Mouse (Mus musculus) hindlimb bud, embryonic 11.5 days (tissue): ENCODE measurements around the gene Hspa1l.
"Not testable (repeated sequence)": the region's sequence is repeated elsewhere in the genome, so short reads cannot be mapped to it uniquely, and the experiment has no call there.

Source experiments
- DNase-seq: peaks from one replicate; pipeline ENCODE4 v3.0.0-alpha.2; 2012; ENCODE audit warnings: low read depth, low spot score; ENCODE audit errors: extremely low spot score

The Hspa1l gene

GRCm38 (mm10) chr17:34971694-34972068, 822 bp upstream of the Hspa1l start:
- not testable (repeated sequence) for DNase-seq

DNA sequence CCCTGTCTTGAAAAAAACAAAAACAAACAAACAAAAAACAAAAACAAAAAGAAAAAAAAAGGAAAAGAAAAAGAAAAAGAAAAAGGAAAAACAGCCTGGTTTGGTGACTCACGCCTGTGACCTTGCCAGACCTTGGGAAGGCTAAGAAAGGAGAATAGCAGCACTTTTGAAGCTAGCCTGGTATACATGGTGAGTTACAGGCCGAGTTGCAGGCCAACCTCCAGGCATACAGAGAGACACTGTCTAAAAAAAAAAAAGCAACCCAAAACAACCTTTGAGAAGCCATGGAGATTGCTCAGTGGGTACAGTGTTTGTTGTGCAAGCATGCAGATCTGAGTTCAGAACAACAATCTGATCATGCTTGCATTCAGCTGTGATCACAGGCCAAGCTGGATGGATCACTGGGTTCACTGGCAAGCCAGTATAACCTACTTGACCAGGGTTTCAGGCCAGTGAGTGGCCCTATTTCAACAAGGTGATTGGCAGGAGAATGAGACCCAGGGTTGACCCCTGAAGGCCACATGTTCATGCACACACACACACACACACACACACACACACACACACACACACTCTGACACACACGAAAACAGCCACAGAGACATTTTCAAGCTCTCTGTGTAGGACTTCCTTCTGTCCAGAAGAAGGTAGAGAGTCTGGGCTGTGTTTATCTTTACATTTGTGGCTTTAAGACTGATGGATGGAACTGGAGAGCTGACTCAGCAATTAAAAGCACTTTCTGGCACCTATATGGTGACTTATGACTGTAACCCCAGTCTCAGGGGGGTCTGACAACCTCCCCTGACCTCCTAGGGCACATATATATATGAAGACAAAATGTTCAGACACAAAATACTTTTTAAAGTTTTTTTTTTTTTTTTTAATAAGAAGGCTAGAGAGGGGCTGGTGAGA, 3.3 kb downstream of the Hspa1l start:
- no peak for DNase-seq

GRCm38 (mm10) chr17:34977000-34977399, 4.5 kb downstream of the Hspa1l start:
- no peak for DNase-seq

- no peak for DNase-seq
Measured at GRCm38 (mm10) chr17:34978239-34978638, 5.7 kb downstream of the Hspa1l start.

GRCm38 (mm10) chr17:34979631-34980030, 7.1 kb downstream of the Hspa1l start:
- DNase-seq, result no peak

- no peak for DNase-seq
Measured at GRCm38 (mm10) chr17:34980655-34981054, 8.2 kb downstream of the Hspa1l start.

DNA sequence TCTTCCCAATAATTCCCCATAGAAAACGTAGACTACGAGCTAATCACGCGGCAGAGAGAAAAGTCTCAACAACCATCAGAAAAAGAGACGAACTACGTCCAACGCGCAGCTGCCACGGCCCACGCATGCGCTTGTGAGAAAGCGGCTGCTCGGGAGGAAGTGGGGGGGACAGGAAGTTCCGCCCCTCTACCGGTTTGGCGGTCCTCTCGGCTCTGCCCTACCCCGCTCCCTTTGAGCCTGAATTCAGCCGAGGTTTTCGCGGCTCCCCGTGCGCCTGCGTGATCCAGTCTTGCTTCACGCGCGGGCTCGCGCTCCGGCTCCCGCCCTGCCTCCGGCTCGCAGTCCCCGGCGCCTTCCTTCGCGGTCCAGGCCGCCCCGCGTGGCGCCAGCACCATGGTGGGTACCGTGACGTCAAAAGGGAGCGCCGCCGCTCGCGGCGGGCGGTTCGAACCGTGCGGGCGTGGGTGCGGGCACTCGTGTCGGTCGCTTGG, 9.2 kb downstream of the Hspa1l start, which contains the start of gene Lsm2:
Gene Lsm2, plus strand, starts transcription at position 173 of the 491 bp plus-strand sequence.
- DNase-seq, result peak; percentile 60

- DNase-seq, result no peak
Measured at GRCm38 (mm10) chr17:34982328-34982727, 9.8 kb downstream of the Hspa1l start.

GRCm38 (mm10) chr17:34984218-34984617, 11.7 kb downstream of the Hspa1l start:
- no peak for DNase-seq

GRCm38 (mm10) chr17:34994751-34995150, 22.2 kb downstream of the Hspa1l start:
- DNase-seq, result no peak

- DNase-seq, result not testable (repeated sequence)
Measured at GRCm38 (mm10) chr17:34995192-34995591, 22.7 kb downstream of the Hspa1l start.

DNA sequence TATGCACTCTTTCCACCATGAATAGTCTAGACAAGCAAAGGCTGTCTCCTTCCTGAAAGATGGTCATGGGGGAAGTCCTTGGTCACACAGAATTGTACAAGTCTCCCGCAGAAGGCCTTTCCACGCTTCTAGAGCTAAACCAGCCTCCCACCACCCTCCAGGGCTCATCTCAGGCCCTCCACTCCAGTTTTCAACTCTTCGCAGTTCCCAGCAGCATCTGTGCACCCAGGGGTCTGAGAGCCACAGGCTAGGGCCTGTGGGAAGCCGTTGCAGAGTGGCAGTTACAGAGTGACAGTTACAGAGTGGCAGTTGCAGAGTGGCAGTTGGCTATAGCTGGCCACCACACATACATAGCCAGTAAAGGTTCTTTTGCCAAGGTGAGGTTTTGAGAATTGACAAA, 23.4 kb downstream of the Hspa1l start:
- not testable (repeated sequence) for DNase-seq

DNA sequence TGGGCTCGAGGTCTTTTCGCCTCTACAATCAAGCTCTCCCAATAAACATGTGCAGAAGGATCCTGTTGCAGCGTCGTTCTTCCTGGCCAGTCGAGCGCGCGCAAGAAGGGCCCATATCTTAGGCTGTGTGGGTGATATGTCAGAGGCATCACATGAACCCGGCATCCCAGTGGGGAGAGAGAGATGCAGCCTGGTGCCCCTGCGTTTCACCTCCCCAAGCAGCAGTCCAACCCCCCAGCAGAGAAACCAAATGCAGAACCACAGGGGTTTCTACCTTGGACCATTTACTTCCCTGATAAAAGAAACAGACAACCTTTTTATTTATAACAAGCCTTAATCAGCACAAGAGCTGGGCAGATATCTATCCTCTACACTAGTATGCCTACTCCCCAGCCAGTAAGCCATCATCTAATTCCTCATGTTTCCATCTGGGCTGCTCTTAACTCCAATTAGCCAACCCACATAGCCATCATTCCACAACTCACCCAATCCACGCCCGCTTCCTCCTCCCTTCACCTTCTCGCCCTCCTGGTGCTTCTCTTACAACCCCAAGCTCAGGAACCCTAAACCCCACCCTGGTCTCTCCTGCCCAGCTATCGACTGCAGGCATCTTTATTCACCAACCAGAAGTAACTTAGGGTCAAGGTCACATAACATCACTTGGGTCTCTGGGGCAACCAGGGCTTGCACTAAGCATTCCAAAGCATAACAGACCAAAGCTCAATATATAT, 24.1 kb downstream of the Hspa1l start:
- DNase-seq, result no peak

DNA sequence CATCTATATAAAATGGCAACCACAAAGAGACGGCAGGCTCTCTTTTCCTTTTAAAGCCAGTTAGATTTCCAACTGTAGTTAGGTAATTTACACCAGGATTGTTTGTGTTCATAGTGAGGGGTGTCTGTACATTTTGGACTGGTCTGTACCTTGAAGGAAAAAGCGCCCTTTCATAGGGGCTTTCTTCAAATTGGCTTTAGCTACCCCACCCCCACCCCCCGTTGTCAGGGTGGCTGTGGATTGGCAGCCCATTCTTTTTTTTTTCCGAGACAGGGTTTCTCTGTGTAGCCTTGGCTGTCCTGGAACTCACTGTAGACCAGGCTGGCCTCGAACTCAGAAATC, 24.6 kb downstream of the Hspa1l start:
- no peak for DNase-seq

DNA sequence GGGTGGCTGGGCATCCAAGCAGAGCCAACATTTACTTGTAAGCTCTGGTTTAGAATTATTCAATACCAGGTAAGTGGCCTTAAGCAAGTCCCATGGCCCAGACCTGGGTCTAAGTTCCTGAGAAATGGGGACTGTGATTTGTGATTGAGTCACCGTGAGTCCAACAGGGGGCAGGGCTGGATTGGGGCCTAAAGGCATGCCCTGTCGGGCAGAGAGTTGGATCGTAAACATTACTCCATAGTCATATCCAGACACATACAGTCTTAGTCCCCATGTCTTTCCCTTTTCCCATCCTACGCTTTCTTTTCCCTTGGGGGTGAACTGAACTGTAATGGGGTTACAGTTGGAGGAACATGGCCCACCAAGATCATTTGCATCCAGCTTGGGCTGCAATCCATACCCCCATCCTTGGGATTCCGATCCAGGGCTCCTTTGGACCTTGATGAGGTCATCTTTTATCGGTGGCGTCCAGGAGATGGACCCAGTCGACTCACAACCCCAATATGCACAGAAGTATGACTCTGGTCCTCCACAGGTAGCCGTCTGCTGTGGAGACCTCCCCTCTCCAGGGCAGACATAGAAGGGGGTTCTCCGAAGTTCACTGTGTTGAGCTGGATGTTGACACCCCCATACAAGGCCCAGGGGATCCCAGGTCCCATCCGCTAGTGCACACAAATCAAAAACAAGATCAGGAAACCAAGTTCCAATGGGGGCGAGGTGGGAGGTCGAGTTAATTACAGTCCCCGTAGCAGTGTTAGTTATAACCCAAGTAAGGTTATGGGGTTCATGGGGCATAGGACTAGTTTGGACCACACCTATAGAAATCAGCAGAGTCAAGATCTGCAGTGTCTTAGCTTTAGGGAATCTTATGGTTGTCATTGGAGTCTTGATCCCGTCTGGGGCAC, 26.3 kb downstream of the Hspa1l start:
- no peak for DNase-seq

GRCm38 (mm10) chr17:34999871-35000716, 27.6 kb downstream of the Hspa1l start:
- not testable (repeated sequence) for DNase-seq

- peak; percentile 53 for DNase-seq
Measured at GRCm38 (mm10) chr17:35000717-35001451, 28.4 kb downstream of the Hspa1l start, which contains the start of gene Vars. TSS of gene Vars (plus strand) at chr17:35000987.

DNA sequence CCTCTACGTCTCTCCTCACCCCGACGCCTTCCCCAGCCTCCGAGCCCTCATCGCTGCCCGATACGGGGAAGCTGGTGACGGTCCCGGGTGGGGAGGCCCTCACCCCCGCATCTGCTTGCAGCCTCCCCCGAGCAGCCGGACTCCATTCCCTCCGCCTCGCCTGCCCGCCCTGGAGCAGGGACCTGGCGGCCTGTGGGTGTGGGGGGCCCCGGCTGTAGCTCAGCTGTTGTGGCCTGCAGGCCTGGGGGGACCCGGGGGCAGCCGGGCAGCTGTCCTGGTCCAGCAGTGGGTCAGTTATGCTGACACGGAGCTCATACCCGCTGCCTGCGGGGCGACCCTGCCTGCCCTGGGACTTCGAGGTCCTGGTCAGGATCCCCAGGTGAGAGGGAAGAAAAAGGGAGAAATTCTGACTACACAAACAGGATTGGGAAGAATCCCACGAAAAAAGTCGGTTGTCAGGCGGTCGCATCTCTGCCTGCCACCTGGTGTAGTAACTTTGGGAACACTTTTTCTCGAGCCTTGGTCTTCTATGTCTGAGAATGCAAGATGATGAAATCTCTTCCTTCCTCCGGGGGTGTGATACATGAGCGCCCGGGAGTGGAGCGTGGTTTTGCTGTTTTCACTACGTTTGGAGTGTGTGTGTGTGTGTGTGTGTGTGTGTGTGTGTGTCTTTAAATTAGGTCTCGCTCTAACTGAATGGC, 29.1 kb downstream of the Hspa1l start:
- DNase-seq, result no peak
